10 mouse cellular contexts compared by ENCODE assay signal in the genomic region with DNA sequence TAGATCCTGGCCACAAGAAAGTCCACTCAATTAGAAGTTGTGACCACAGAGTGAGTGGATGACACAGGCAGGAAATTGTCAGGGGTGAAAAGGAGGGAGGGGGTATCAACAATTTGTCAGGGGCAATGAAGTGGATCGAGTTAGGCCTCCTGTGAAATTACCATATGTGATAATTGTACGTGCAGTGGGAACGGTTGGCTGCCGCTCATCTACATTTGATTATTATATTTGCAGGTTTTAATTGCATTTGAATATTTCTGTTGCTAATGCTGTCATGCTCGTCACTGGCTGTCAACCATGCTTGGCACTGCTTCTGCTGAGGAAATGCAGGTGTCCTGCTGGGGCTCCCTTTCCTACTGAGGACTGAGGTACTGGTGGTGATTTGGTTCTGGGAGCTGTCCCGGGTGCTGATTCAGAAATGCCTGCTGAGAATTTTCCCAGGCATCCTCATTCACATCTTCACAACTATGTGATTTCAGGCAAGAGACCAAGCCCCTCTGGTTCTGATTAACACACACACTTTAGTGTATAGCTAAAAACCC.
DNase-seq lines count a peak whose midpoint lies in the region; ATAC-seq and TF ChIP-seq lines count a peak whose summit lies in the region.
"Had no signal": no experiment of that assay in that cellular context is flagged by ENCODE, and none has a peak within 500 bp of the region (broad histone marks: within the 10 kb centered on the region; RNA-seq: fewer than 3 reads in every experiment).

No protein-coding gene starts in this region.

- TF ChIP-seq EP300 in stomach, postnatal 0 days (optimal IDR thresholded peaks at IDR 0.05) = no peak

- TF ChIP-seq CTCF in stomach, postnatal 0 days (IDR thresholded peaks at IDR 0.05; ENCODE audit: low read depth) = no peak
- no peak for TF ChIP-seq CTCF in layer of hippocampus, adult 2 months (conservative IDR thresholded peaks at IDR 0.05)

- no peak overlapping the region for H3K9ac ChIP-seq in forebrain, embryonic 11.5 days (ENCODE audit: low read length)
- no peak overlapping the region for H3K9ac ChIP-seq in midbrain, embryonic 14.5 days (replicated peaks; ENCODE audit: low read length)
- no peak overlapping the region for H3K9ac ChIP-seq in midbrain, embryonic 11.5 days (ENCODE audit: low read length)
- no peak overlapping the region for H3K9ac ChIP-seq in stomach, postnatal 0 days (ENCODE audit: low read length)
- H3K9ac ChIP-seq: stomach, embryonic 15.5 days had no signal

- H3K27me3 ChIP-seq in forebrain, embryonic 11.5 days (ENCODE audit: control insufficient read depth, insufficient read depth, low read length) = no peaks in the 10 kb centered on the region
- no peaks in the 10 kb centered on the region for H3K27me3 ChIP-seq in forebrain, embryonic 10.5 days (ENCODE audit: poor library complexity, severe bottlenecking)
- no peaks in the 10 kb centered on the region for H3K27me3 ChIP-seq in midbrain, embryonic 14.5 days (ENCODE audit: control insufficient read depth, insufficient read depth, low read length)
- no peaks in the 10 kb centered on the region for H3K27me3 ChIP-seq in midbrain, embryonic 11.5 days (ENCODE audit: control insufficient read depth, insufficient read depth, low read length)
- H3K27me3 ChIP-seq in stomach, postnatal 0 days (ENCODE audit: control insufficient read depth, insufficient read depth, low read length) = no peaks in the 10 kb centered on the region
- H3K27me3 ChIP-seq: stomach, embryonic 15.5 days had no signal

- H3K4me3 ChIP-seq in forebrain, embryonic 11.5 days (ENCODE audit: low read depth, low read length) = no peak overlapping the region
- H3K4me3 ChIP-seq in forebrain, embryonic 10.5 days = no peak overlapping the region
- H3K4me3 ChIP-seq in midbrain, embryonic 14.5 days (replicated peaks; ENCODE audit: low read depth, low read length) = no peak overlapping the region
- H3K4me3 ChIP-seq in midbrain, embryonic 11.5 days (ENCODE audit: low read depth, low read length) = no peak overlapping the region
- no peak overlapping the region for H3K4me3 ChIP-seq in stomach, postnatal 0 days (ENCODE audit: low read depth, low read length)
- no peak overlapping the region for H3K4me3 ChIP-seq in layer of hippocampus, adult 2 months
- H3K4me3 ChIP-seq: stomach, embryonic 15.5 days had no signal

- no peaks in the 10 kb centered on the region for H3K9me3 ChIP-seq in forebrain, embryonic 11.5 days (ENCODE audit: control insufficient read depth, low read length)
- no peaks in the 10 kb centered on the region for H3K9me3 ChIP-seq in forebrain, embryonic 10.5 days
- H3K9me3 ChIP-seq in midbrain, embryonic 14.5 days (ENCODE audit: control insufficient read depth, low read length) = no peaks in the 10 kb centered on the region
- no peaks in the 10 kb centered on the region for H3K9me3 ChIP-seq in midbrain, embryonic 11.5 days (ENCODE audit: control insufficient read depth, low read length)
- H3K9me3 ChIP-seq in stomach, postnatal 0 days (ENCODE audit: control insufficient read depth, low read length) = no peaks in the 10 kb centered on the region
- H3K9me3 ChIP-seq: stomach, embryonic 15.5 days had no signal

- ATAC-seq in forebrain, embryonic 11.5 days (replicated peaks; ENCODE audit: low FRiP score) = no peak
- ATAC-seq in midbrain, embryonic 14.5 days (ENCODE audit: low FRiP score, low TSS enrichment) = peak; percentile 43; the same call in 1 of the 2 replicates
- no peak for ATAC-seq in midbrain, embryonic 11.5 days (ENCODE audit: low FRiP score)
- no peak for ATAC-seq in stomach, postnatal 0 days (ENCODE audit: low FRiP score, low TSS enrichment)

- no peak overlapping the region for H3K4me2 ChIP-seq in forebrain, embryonic 11.5 days (ENCODE audit: low read depth, low read length, severe bottlenecking)
- no peak overlapping the region for H3K4me2 ChIP-seq in midbrain, embryonic 14.5 days (ENCODE audit: low read length)
- H3K4me2 ChIP-seq in midbrain, embryonic 11.5 days = no peak overlapping the region
- H3K4me2 ChIP-seq in stomach, postnatal 0 days (replicated peaks; ENCODE audit: low read depth) = no peak overlapping the region
- H3K4me2 ChIP-seq: stomach, embryonic 15.5 days had no signal

- WGBS in forebrain, embryonic 11.5 days = 65% methylated on average over 6 of the region's 6 CpGs
- 73% methylated on average over 6 of the region's 6 CpGs for WGBS in forebrain, embryonic 10.5 days
- 56% methylated on average over 6 of the region's 6 CpGs for WGBS in midbrain, embryonic 14.5 days
- WGBS in midbrain, embryonic 11.5 days = 67% methylated on average over 6 of the region's 6 CpGs
- WGBS in stomach, postnatal 0 days = 63% methylated on average over 6 of the region's 6 CpGs

- H3K27ac ChIP-seq in forebrain, embryonic 11.5 days (ENCODE audit: low read depth, low read length) = no peak overlapping the region
- H3K27ac ChIP-seq in forebrain, embryonic 10.5 days = no peak overlapping the region
- H3K27ac ChIP-seq in midbrain, embryonic 14.5 days (replicated peaks; ENCODE audit: low read depth, low read length) = no peak overlapping the region
- H3K27ac ChIP-seq in midbrain, embryonic 11.5 days (ENCODE audit: low read depth, low read length) = no peak overlapping the region
- no peak overlapping the region for H3K27ac ChIP-seq in stomach, postnatal 0 days (replicated peaks)
- no peak overlapping the region for H3K27ac ChIP-seq in layer of hippocampus, adult 2 months
- H3K27ac ChIP-seq: stomach, embryonic 15.5 days had no signal

- peak; percentile 60 for DNase-seq in forebrain, embryonic 11.5 days (ENCODE audit: low spot score)
- DNase-seq in forebrain, embryonic 10.5 days (ENCODE audit: extremely low spot score, low spot score) = no peak
- peak; percentile 14 for DNase-seq in midbrain, embryonic 14.5 days
- DNase-seq in midbrain, embryonic 11.5 days (ENCODE audit: low spot score, missing footprints) = no peak
- DNase-seq in forelimb bud, embryonic 11.5 days (ENCODE audit: low read depth, low spot score) = peak; percentile 67
- peak; percentile 31 for DNase-seq in stomach, postnatal 0 days (ENCODE audit: low spot score)
- DNase-seq in layer of hippocampus, adult 2 months (ENCODE audit: low spot score in 2 of 2) = no peak
- no peak for DNase-seq in layer of hippocampus, adult 18-20 months (ENCODE audit: low spot score in 2 of 2)
- DNase-seq: left cerebral cortex, postnatal 4 days had no signal

- H3K4me1 ChIP-seq in forebrain, embryonic 11.5 days (replicated peaks; ENCODE audit: control insufficient read depth, insufficient read depth, low read length) = no peaks in the 10 kb centered on the region
- no peaks in the 10 kb centered on the region for H3K4me1 ChIP-seq in forebrain, embryonic 10.5 days
- H3K4me1 ChIP-seq in midbrain, embryonic 14.5 days (ENCODE audit: control insufficient read depth, insufficient read depth, low read length) = no peaks in the 10 kb centered on the region
- no peaks in the 10 kb centered on the region for H3K4me1 ChIP-seq in midbrain, embryonic 11.5 days (ENCODE audit: control insufficient read depth, insufficient read depth, low read length)
- H3K4me1 ChIP-seq in stomach, postnatal 0 days (replicated peaks; ENCODE audit: control insufficient read depth, insufficient read depth) = no peaks in the 10 kb centered on the region
- H3K4me1 ChIP-seq: stomach, embryonic 15.5 days had no signal

- H3K36me3 ChIP-seq in forebrain, embryonic 11.5 days (ENCODE audit: control insufficient read depth, insufficient read depth, low read length) = no peaks in the 10 kb centered on the region
- H3K36me3 ChIP-seq in forebrain, embryonic 10.5 days (replicated peaks) = no peaks in the 10 kb centered on the region
- no peaks in the 10 kb centered on the region for H3K36me3 ChIP-seq in midbrain, embryonic 14.5 days (ENCODE audit: control insufficient read depth, insufficient read depth, low read length)
- H3K36me3 ChIP-seq in midbrain, embryonic 11.5 days (ENCODE audit: control insufficient read depth, insufficient read depth, low read length) = no peaks in the 10 kb centered on the region
- H3K36me3 ChIP-seq in stomach, postnatal 0 days (ENCODE audit: control insufficient read depth, insufficient read depth, low read length) = no peaks in the 10 kb centered on the region
- H3K36me3 ChIP-seq: stomach, embryonic 15.5 days had no signal

Comparison
In these comparisons a context has a peak if more than half of its experiments do, and no peak if none do; other contexts are left out.
1. DNase-seq: peak in forebrain, embryonic 11.5 days (single experiment), midbrain, embryonic 14.5 days (single experiment), forelimb bud, embryonic 11.5 days (single experiment) and stomach, postnatal 0 days (single experiment); none in forebrain, embryonic 10.5 days (single experiment), midbrain, embryonic 11.5 days (single experiment), layer of hippocampus, adult 2 months (0 of 2) and layer of hippocampus, adult 18-20 months (0 of 2).